Mouse (Mus musculus) hindbrain, embryonic 11.5 days (tissue): ENCODE measurements at regions not wholly inside any gene's neighbourhood (a gene's known extent, or its start where the extent isn't known, plus 50 kb on each side); places are given as distances from the start of the nearest gene placed in this dataset.

Experiments
- ATAC-seq: fragments of 200-750 bp; cut with Nextera tagmentation; 2 replicates; pipeline ENCODE4 v1.8.0; 2017; ENCODE audit warnings: mild to moderate bottlenecking, moderate TSS enrichment, moderate library complexity; ENCODE audit not compliant: low FRiP score
- DNase-seq: peaks from one replicate; pipeline ENCODE4 v3.0.0-alpha.2; 2015; ENCODE audit warnings: low spot score
- H3K27ac ChIP-seq: fragments of 300-500 bp; sonication (generic); 2 replicates; pipeline ENCODE4 v1.5.1; 2014; ENCODE audit warnings: mild to moderate bottlenecking, low read depth, low read length
- H3K27me3 ChIP-seq: fragments of 300-500 bp; sonication (generic); 2 replicates; pipeline ENCODE4 v1.6.1; 2014; ENCODE audit warnings: mild to moderate bottlenecking, low read length, moderate library complexity, mixed read lengths; ENCODE audit not compliant: control insufficient read depth, insufficient read depth
- H3K36me3 ChIP-seq: fragments of 300-500 bp; sonication (generic); 2 replicates; pipeline ENCODE4 v1.6.1; 2014; ENCODE audit warnings: mild to moderate bottlenecking, low read length, moderate library complexity, mixed read lengths; ENCODE audit not compliant: control insufficient read depth, insufficient read depth
- H3K4me1 ChIP-seq: fragments of 300-500 bp; sonication (generic); replicated peaks from 2 replicates; pipeline ENCODE4 v1.6.1; 2014; ENCODE audit warnings: low read length, mixed read lengths; ENCODE audit not compliant: control insufficient read depth, insufficient read depth
- H3K4me2 ChIP-seq: fragments of 300-500 bp; sonication (generic); replicated peaks from 2 replicates; pipeline ENCODE4 v1.6.1; 2014; ENCODE audit warnings: mild to moderate bottlenecking, low read depth, low read length
- H3K4me3 ChIP-seq: fragments of 300-500 bp; sonication (generic); 2 replicates; pipeline ENCODE4 v1.5.1; 2014; ENCODE audit warnings: low read depth, low read length
- H3K9ac ChIP-seq: fragments of 300-500 bp; sonication (generic); 2 replicates; pipeline ENCODE4 v1.6.1; 2014; ENCODE audit warnings: low read depth, low read length
- H3K9me3 ChIP-seq: fragments of 300-500 bp; sonication (generic); 2 replicates; pipeline ENCODE4 v1.6.1; 2016; ENCODE audit warnings: low read length; ENCODE audit not compliant: control insufficient read depth
- WGBS: fragments of 180-500 bp; shearing (Covaris S2); extraction: QIAGEN DNeasy Blood & Tissue Kit; methylation state at CpG from one replicate; pipeline ENCODE4 v1.1.7; 2014; 5-methylcytosine and 5-hydroxymethylcytosine counted together

DNA sequence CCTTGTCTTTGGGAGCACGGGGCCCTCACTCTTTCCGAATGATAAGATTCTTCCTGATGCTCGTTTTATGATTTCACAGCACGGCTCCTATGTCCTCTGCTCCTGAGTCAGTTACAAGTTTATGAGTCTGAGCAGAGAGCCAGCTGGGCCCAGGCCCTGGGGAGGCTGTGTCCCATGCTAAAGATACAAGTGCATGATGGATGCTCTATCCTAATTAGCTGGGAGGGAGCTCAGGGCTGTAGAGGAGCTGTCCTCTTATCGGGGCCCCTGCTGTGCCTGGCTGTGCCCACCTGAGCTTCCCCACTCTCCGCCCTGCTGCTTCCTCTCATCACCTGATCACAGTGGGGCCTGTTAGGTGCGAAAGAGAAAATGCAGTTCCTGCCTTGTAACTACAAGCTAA lies 65.3 kb upstream of the Slc35c1 start:
- no peaks in the 10 kb centered on the region for H3K36me3 ChIP-seq
- peak; percentile 66; the same call in 1 of the 2 replicates for ATAC-seq
- 76% methylated on average over 7 of the region's 7 CpGs for WGBS
- DNase-seq = peak; percentile 34
- peak overlapping the region; percentile 54; the same call in 1 of the 2 replicates for H3K27ac ChIP-seq
- H3K4me1 ChIP-seq = no peaks in the 10 kb centered on the region; the same call in 1 of the 2 replicates
- no peak overlapping the region for H3K9ac ChIP-seq
- no peaks in the 10 kb centered on the region for H3K9me3 ChIP-seq
- H3K4me2 ChIP-seq = no peak overlapping the region
- H3K27me3 ChIP-seq = no peaks in the 10 kb centered on the region
- no peak overlapping the region for H3K4me3 ChIP-seq

GRCm38 (mm10) chr2:92525062-92525623 lies 64.8 kb upstream of the Slc35c1 start:
- Histone ChIP-seq H3K9ac (no peak overlapping the region), H3K27ac (peak overlapping the region; percentile 54), H3K4me2 (no peak overlapping the region), H3K36me3 (no peaks in the 10 kb centered on the region), H3K4me3 (no peak overlapping the region), H3K4me1 (no peaks in the 10 kb centered on the region; the same call in 1 of the 2 replicates), H3K27me3 (no peaks in the 10 kb centered on the region), H3K9me3 (no peaks in the 10 kb centered on the region)
- no peak for DNase-seq
- no peak for ATAC-seq
- 81% methylated on average over 10 of the region's 10 CpGs for WGBS

- no peak overlapping the region for H3K4me2 ChIP-seq
- DNase-seq = no peak
- no peak overlapping the region for H3K4me3 ChIP-seq
- H3K9me3 ChIP-seq = no peaks in the 10 kb centered on the region
- H3K27me3 ChIP-seq = no peaks in the 10 kb centered on the region
- H3K4me1 ChIP-seq = no peaks in the 10 kb centered on the region; the same call in 1 of the 2 replicates
- ATAC-seq = no peak
- no peak overlapping the region for H3K9ac ChIP-seq
- H3K36me3 ChIP-seq = no peaks in the 10 kb centered on the region
- WGBS = 87% methylated on average over 9 of the region's 9 CpGs
- H3K27ac ChIP-seq = no peak overlapping the region
Measured at GRCm38 (mm10) chr2:92524346-92524905, 64.1 kb upstream of the Slc35c1 start.

DNA sequence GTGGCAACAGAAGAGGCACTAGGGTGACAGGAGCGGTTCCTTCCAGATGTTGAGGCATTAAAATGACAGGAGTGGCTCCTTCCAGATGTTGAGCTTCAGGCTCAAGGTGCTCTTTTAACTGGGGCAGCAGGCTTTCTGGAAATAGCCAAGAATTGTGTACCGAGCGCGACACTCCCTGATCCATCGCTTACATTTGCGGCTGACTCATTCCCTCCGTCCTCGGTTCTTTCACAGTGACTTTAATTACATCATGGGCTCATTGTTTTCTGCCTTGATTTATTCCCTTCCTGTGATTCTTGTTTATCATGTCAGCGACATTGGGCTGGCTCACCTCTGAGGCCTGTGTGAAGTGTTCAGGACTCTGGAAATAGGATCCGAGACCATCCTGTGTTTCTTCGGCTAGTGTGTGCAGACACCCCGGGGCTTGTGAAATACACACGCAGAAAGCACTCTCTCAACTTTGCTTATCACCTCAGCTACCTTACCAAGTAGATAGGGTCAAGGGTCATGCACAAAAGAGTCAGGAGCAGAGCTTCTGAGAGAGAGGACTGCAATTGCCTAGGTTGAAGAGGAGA lies 63.1 kb upstream of the Slc35c1 start:
- no peak overlapping the region for H3K4me3 ChIP-seq
- H3K9ac ChIP-seq = no peak overlapping the region
- ATAC-seq (no peak), DNase-seq (no peak)
- H3K27me3 ChIP-seq = no peaks in the 10 kb centered on the region
- no peaks in the 10 kb centered on the region for H3K4me1 ChIP-seq
- WGBS = 87% methylated on average over 13 of the region's 13 CpGs
- H3K27ac ChIP-seq = no peak overlapping the region
- no peak overlapping the region for H3K4me2 ChIP-seq
- H3K36me3 ChIP-seq = no peaks in the 10 kb centered on the region
- no peaks in the 10 kb centered on the region for H3K9me3 ChIP-seq

DNA sequence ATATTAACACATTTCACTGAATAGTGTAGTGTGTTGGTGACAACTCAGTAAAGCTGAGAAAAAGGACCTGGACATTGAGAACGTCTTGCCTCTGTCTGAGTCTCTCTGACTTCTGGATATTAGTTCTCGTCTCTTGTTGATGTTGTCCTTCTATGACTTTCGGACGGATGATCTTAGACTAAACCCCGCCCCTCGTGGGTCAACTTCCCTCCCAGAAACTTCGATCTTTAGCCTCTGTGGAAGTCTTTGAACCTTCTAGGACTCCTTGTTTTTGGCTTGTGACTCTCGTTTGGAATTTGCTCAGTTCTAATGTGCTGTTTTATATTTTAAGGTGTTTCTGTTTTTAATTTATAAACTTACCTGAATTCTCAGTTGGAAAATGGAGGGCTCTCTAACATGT lies 61.2 kb upstream of the Slc35c1 start:
- H3K4me2 ChIP-seq = no peak overlapping the region
- DNase-seq (no peak), ATAC-seq (no peak)
- H3K4me3 ChIP-seq = no peak overlapping the region
- no peaks in the 10 kb centered on the region for H3K9me3 ChIP-seq
- no peak overlapping the region for H3K9ac ChIP-seq
- 83% methylated on average over 8 of the region's 8 CpGs for WGBS
- no peaks in the 10 kb centered on the region for H3K27me3 ChIP-seq
- H3K27ac ChIP-seq = no peak overlapping the region
- no peaks in the 10 kb centered on the region for H3K36me3 ChIP-seq
- H3K4me1 ChIP-seq = no peaks in the 10 kb centered on the region

DNA sequence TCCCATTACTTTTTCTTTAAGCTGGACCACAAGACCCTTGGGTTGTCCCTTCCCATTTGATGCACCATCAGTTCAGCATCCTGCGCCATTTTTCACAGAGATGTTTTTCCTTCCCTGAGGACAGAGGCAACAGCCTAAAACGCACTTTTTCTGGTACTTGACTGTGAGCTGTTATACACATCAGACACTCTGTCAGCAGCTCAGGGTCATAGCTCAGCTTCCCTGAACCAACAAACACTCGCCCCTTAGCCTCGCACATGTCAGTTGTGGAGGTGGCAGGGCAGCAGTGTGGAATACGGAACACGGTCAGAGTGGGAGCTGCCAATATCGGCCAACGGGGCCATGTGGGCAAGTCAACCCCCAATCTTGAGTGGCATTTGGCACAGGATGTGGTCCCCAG lies 59.1 kb upstream of the Slc35c1 start:
- H3K4me3 ChIP-seq = no peak overlapping the region
- ATAC-seq = no peak
- no peak overlapping the region for H3K4me2 ChIP-seq
- no peaks in the 10 kb centered on the region for H3K27me3 ChIP-seq
- DNase-seq = no peak
- WGBS = 74% methylated on average over 8 of the region's 8 CpGs
- no peak overlapping the region for H3K27ac ChIP-seq
- no peaks in the 10 kb centered on the region for H3K4me1 ChIP-seq
- no peak overlapping the region for H3K9ac ChIP-seq
- H3K36me3 ChIP-seq = no peaks in the 10 kb centered on the region
- no peaks in the 10 kb centered on the region for H3K9me3 ChIP-seq

DNA sequence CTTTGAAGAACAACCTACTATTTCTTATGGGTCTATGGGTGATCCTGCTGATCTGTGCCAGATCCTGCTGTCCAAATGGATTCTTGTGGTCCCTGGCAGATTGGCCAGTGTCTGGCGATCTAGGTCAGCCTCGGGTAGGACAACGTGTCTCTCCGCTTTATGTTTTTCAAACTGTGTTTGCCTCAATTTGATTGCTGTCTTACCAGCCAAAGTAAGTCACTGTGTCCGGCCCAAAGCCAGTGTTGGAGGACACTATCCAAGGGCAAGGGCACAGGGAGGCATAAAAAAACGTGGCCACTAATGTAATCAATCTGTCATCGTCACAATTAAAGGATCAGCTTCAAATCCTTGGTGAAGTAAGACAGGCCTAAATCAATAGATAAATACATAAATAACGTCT lies 58.6 kb upstream of the Slc35c1 start:
- H3K4me1 ChIP-seq = no peaks in the 10 kb centered on the region
- H3K4me2 ChIP-seq = no peak overlapping the region
- H3K27ac ChIP-seq = no peak overlapping the region
- no peak overlapping the region for H3K9ac ChIP-seq
- no peaks in the 10 kb centered on the region for H3K36me3 ChIP-seq
- no peaks in the 10 kb centered on the region for H3K27me3 ChIP-seq
- WGBS = 85% methylated on average over 8 of the region's 8 CpGs
- DNase-seq = no peak
- no peaks in the 10 kb centered on the region for H3K9me3 ChIP-seq
- ATAC-seq = no peak
- H3K4me3 ChIP-seq = no peak overlapping the region

GRCm38 (mm10) chr2:92514961-92515360 lies 54.6 kb upstream of the Slc35c1 start:
- DNase-seq (no peak), ATAC-seq (no peak)
- no peaks in the 10 kb centered on the region for H3K9me3 ChIP-seq
- 53% methylated on average over 6 of the region's 6 CpGs for WGBS
- no peaks in the 10 kb centered on the region for H3K36me3 ChIP-seq
- no peak overlapping the region for H3K4me2 ChIP-seq
- no peaks in the 10 kb centered on the region for H3K27me3 ChIP-seq
- no peak overlapping the region for H3K9ac ChIP-seq
- no peaks in the 10 kb centered on the region for H3K4me1 ChIP-seq
- no peak overlapping the region for H3K4me3 ChIP-seq
- no peak overlapping the region for H3K27ac ChIP-seq
